19 mouse cellular contexts compared by ENCODE assay signal in genomic region chr4:150420576-150421263, GRCm38 (mm10).
DNase-seq lines count a peak whose midpoint lies in the region; ATAC-seq and TF ChIP-seq lines count a peak whose summit lies in the region.
"Had no signal": no experiment of that assay in that cellular context is flagged by ENCODE, and none has a peak within 500 bp of the region (broad histone marks: within the 10 kb centered on the region; RNA-seq: fewer than 3 reads in every experiment).

No protein-coding gene starts in this region.

- no peak overlapping the region for H3K4me3 ChIP-seq in forebrain, embryonic 12.5 days (replicated peaks)
- H3K4me3 ChIP-seq in forebrain, postnatal 0 days (ENCODE audit: low read depth, low read length), result no peak overlapping the region
- H3K4me3 ChIP-seq in megakaryocyte, embryonic 14.5 days (replicated peaks), result peak overlapping the region; percentile 54
- H3K4me3 ChIP-seq in hindbrain, embryonic 16.5 days (ENCODE audit: low read length), result no peak overlapping the region
- H3K4me3 ChIP-seq: heart, embryonic 10.5 days; limb, embryonic 15.5 days; neural tube, embryonic 12.5 days had no signal

- no peaks in the 10 kb centered on the region for H3K9me3 ChIP-seq in forebrain, embryonic 12.5 days
- no peaks in the 10 kb centered on the region for H3K9me3 ChIP-seq in forebrain, postnatal 0 days (ENCODE audit: low read length)
- no peaks in the 10 kb centered on the region for H3K9me3 ChIP-seq in megakaryocyte, embryonic 14.5 days
- no peaks in the 10 kb centered on the region for H3K9me3 ChIP-seq in hindbrain, embryonic 16.5 days (ENCODE audit: control insufficient read depth, low read length)
- H3K9me3 ChIP-seq: heart, embryonic 10.5 days; limb, embryonic 15.5 days; neural tube, embryonic 12.5 days had no signal

- no peaks in the 10 kb centered on the region for H3K27me3 ChIP-seq in forebrain, embryonic 12.5 days
- no peaks in the 10 kb centered on the region for H3K27me3 ChIP-seq in forebrain, postnatal 0 days (ENCODE audit: insufficient read depth, low read length)
- no peaks in the 10 kb centered on the region for H3K27me3 ChIP-seq in megakaryocyte, embryonic 14.5 days (replicated peaks)
- no peaks in the 10 kb centered on the region for H3K27me3 ChIP-seq in hindbrain, embryonic 16.5 days (replicated peaks; ENCODE audit: control insufficient read depth, insufficient read depth, low read length)
- H3K27me3 ChIP-seq: limb, embryonic 15.5 days; neural tube, embryonic 12.5 days had no signal

- H3K27ac ChIP-seq in forebrain, embryonic 12.5 days, result peak overlapping the region; percentile 56; the same call in 1 of the 2 replicates
- no peak overlapping the region for H3K27ac ChIP-seq in forebrain, postnatal 0 days (ENCODE audit: low read depth, low read length)
- peak overlapping the region; percentile 18; the same call in 1 of the 2 replicates for H3K27ac ChIP-seq in hindbrain, embryonic 16.5 days (ENCODE audit: low read depth, low read length)
- H3K27ac ChIP-seq: heart, embryonic 10.5 days; limb, embryonic 15.5 days; neural tube, embryonic 12.5 days had no signal

- peaks cover 11% of the 10 kb centered on the region for H3K36me3 ChIP-seq in forebrain, embryonic 12.5 days (replicated peaks)
- no peaks in the 10 kb centered on the region for H3K36me3 ChIP-seq in forebrain, postnatal 0 days (ENCODE audit: insufficient read depth)
- H3K36me3 ChIP-seq in megakaryocyte, embryonic 14.5 days (replicated peaks; ENCODE audit: low read length), result peaks cover 53% of the 10 kb centered on the region
- no peaks in the 10 kb centered on the region for H3K36me3 ChIP-seq in hindbrain, embryonic 16.5 days (ENCODE audit: control insufficient read depth, insufficient read depth, low read length)

- DNase-seq in forebrain, postnatal 0 days, result no peak
- peak; percentile 8 for DNase-seq in 3134 (ENCODE audit: extremely low read depth, insufficient read length, low spot score)
- DNase-seq in cerebellum, postnatal 10 days, result no peak
- DNase-seq: adrenal gland, postnatal 25 days; cerebellum, adult 18-20 months; heart, postnatal 10 days; kidney, adult 9 months; lung, adult 18-20 months; retina, postnatal 1 day; thymus, postnatal 25 days had no signal

- no peak for ATAC-seq in forebrain, embryonic 12.5 days (ENCODE audit: low FRiP score)
- ATAC-seq in forebrain, postnatal 0 days, result no peak
- no peak for ATAC-seq in megakaryocyte, adult 5-6 weeks (ENCODE audit: poor library complexity, severe bottlenecking)
- no peak for ATAC-seq in hindbrain, embryonic 16.5 days
- ATAC-seq in frontal cortex, adult (ENCODE audit: low TSS enrichment), result no peak
- ATAC-seq: inflammation-experienced regulatory T-cells, adult 6 months had no signal

- TF ChIP-seq CTCF in forebrain, postnatal 0 days (IDR thresholded peaks at IDR 0.05; ENCODE audit: low read depth), result no peak

- no peak overlapping the region for H3K4me2 ChIP-seq in forebrain, embryonic 12.5 days
- H3K4me2 ChIP-seq in forebrain, postnatal 0 days (ENCODE audit: low read depth), result no peak overlapping the region
- no peak overlapping the region for H3K4me2 ChIP-seq in hindbrain, embryonic 16.5 days (ENCODE audit: low read length)
- H3K4me2 ChIP-seq: limb, embryonic 15.5 days; neural tube, embryonic 12.5 days had no signal

- H3K4me1 ChIP-seq in forebrain, embryonic 12.5 days, result peaks cover 14% of the 10 kb centered on the region; the same call in 1 of the 2 replicates
- no peaks in the 10 kb centered on the region for H3K4me1 ChIP-seq in forebrain, postnatal 0 days (ENCODE audit: insufficient read depth)
- H3K4me1 ChIP-seq in megakaryocyte, embryonic 14.5 days, result peaks cover 65% of the 10 kb centered on the region
- H3K4me1 ChIP-seq in hindbrain, embryonic 16.5 days (ENCODE audit: control insufficient read depth, insufficient read depth, low read depth, low read length), result peaks cover 5% of the 10 kb centered on the region; the same call in 1 of the 2 replicates

- no peak overlapping the region for H3K9ac ChIP-seq in forebrain, embryonic 12.5 days
- no peak overlapping the region for H3K9ac ChIP-seq in forebrain, postnatal 0 days
- H3K9ac ChIP-seq in hindbrain, embryonic 16.5 days (ENCODE audit: low read depth, low read length), result no peak overlapping the region
- H3K9ac ChIP-seq: limb, embryonic 15.5 days; neural tube, embryonic 12.5 days had no signal

- WGBS in forebrain, embryonic 12.5 days, result 79% methylated on average over 10 of the region's 10 CpGs
- 67% methylated on average over 10 of the region's 10 CpGs for WGBS in forebrain, postnatal 0 days
- 68% methylated on average over 10 of the region's 10 CpGs for WGBS in hindbrain, embryonic 16.5 days
